Mouse (Mus musculus) limb, embryonic 10.5 days (tissue): ENCODE data around the gene Stk36. TPM values are rescaled to one million over a fixed set of nuclear protein-coding genes. Genes with fewer than 3 reads are reported as not detected.

Experiments
- DNase-seq: peaks from one replicate; pipeline ENCODE4 v3.0.0-alpha.2; 2017; ENCODE audit warnings: low spot score
- H3K27ac ChIP-seq: fragments of 300-500 bp; sonication (generic); 2 replicates; pipeline ENCODE4 v1.5.1; 2016; ENCODE audit warnings: mild to moderate bottlenecking
- H3K27me3 ChIP-seq: fragments of 300-500 bp; sonication (generic); 2 replicates; pipeline ENCODE4 v1.6.1; 2016; ENCODE audit warnings: low read depth, mild to moderate bottlenecking; ENCODE audit not compliant: poor library complexity, severe bottlenecking
- H3K36me3 ChIP-seq: fragments of 300-500 bp; sonication (generic); 2 replicates; pipeline ENCODE4 v1.6.1; 2016; ENCODE audit warnings: mild to moderate bottlenecking, moderate library complexity
- H3K4me1 ChIP-seq: fragments of 300-500 bp; sonication (generic); 2 replicates; pipeline ENCODE4 v1.6.1; 2016
- H3K4me3 ChIP-seq: fragments of 300-500 bp; sonication (generic); 2 replicates; pipeline ENCODE4 v1.5.1; 2016; ENCODE audit warnings: mild to moderate bottlenecking, moderate library complexity
- H3K9me3 ChIP-seq: fragments of 300-500 bp; sonication (generic); replicated peaks from 2 replicates; pipeline ENCODE4 v1.6.1; 2016; ENCODE audit warnings: mild to moderate bottlenecking
- WGBS: fragments of 180-500 bp; shearing (Covaris S2); methylation state at CpG from one replicate; pipeline ENCODE4 v1.1.7; 2016; 5-methylcytosine and 5-hydroxymethylcytosine counted together
- polyA plus RNA-seq: library from polyadenylated mRNA; unstranded; fragments of >200 nt; fragmentation: Nextera tagmentation; extraction: Ambion mirVana; gene quantifications from 2 replicates; pipeline ENCODE4 v1.2.1, GENCODE M21; 2016

The Stk36 gene
- polyA plus RNA-seq, 1 experiment from 2014 or later, result 11.8 TPM

DNA sequence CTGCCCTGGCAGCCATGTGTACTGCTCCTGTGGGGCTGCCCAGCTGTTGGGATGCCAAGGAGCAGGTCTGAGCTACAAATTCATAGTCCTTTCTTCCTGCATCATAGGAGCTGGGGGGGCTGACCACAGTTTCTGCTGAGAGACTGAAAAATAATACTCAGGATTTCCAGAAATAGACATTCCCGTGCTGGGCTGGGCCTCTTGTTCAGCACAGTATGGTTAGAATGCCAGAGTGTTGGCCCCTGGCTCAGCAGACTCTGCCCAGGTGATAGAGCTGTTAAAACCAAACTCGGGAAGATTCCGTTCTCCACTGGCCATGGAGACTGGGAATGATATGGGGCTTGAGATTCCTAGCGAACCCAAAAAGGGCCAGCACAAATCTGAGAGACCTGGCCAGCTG is 24.8 kb downstream of the Stk36 start:
- 90% methylated on average over 4 of the region's 4 CpGs for WGBS
- no peaks in the 10 kb centered on the region for H3K9me3 ChIP-seq
- H3K36me3 ChIP-seq, result peaks cover 26% of the 10 kb centered on the region
- H3K27me3 ChIP-seq, result no peaks in the 10 kb centered on the region
- H3K4me3 ChIP-seq, result no peak overlapping the region
- no peak overlapping the region for H3K27ac ChIP-seq
- peaks cover 7% of the 10 kb centered on the region for H3K4me1 ChIP-seq
- DNase-seq, result no peak

GRCm38 (mm10) chr1:74628001-74628400 is 26.8 kb downstream of the Stk36 start:
- no peak overlapping the region for H3K4me3 ChIP-seq
- H3K36me3 ChIP-seq, result peaks cover 26% of the 10 kb centered on the region
- no peaks in the 10 kb centered on the region for H3K27me3 ChIP-seq
- no peak overlapping the region for H3K27ac ChIP-seq
- no peak for DNase-seq
- H3K4me1 ChIP-seq, result peaks cover 7% of the 10 kb centered on the region
- H3K9me3 ChIP-seq, result no peaks in the 10 kb centered on the region
- WGBS, result 37% methylated on average over 7 of the region's 7 CpGs

DNA sequence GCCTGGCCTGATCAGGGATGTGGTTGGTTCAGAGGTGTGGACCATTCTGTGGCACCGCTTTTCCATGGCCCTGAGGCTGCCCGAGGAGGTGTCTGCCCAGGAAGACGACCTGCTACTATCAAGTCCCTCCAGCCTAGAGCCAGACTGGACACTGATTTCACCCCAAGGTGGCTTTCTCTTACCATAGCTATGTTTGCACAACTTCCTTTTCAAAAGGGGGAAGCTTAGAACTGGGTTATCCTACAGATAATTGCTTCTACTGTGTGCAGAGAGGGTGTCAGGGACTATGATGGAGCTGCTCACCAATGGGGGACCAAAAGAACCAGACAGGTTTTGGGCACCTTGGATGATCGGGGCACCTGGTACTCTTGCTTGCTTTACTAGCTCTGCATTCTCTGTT is 31.5 kb downstream of the Stk36 start:
- Histone ChIP-seq H3K4me1 (peaks cover 7% of the 10 kb centered on the region), H3K27ac (no peak overlapping the region), H3K27me3 (no peaks in the 10 kb centered on the region), H3K9me3 (no peaks in the 10 kb centered on the region), H3K36me3 (peaks cover 16% of the 10 kb centered on the region), H3K4me3 (no peak overlapping the region)
- DNase-seq, result no peak
- WGBS, result 88% methylated on average over 4 of the region's 4 CpGs

DNA sequence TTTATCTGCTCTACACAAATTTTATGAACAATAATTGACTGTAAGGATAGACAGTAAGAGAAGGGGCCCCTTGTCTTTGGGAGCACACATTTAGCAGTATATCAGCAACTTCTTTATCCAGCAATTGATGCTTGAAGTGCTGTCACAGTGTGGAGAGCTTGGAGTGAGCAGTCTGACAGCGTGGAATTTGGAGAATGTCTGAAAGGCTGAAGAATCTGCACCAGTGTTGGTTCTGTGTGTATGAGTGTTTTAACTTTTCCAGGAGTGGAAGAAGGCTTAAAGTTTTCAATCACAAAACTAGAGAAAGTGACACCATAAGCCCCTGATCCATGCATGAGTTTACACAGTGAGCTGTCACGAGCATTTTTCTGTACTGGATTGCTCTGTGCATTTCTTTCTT is 42.3 kb downstream of the Stk36 start:
- Histone ChIP-seq H3K4me1 (no peaks in the 10 kb centered on the region; the same call in 1 of the 2 replicates), H3K36me3 (no peaks in the 10 kb centered on the region), H3K27ac (no peak overlapping the region), H3K4me3 (no peak overlapping the region), H3K9me3 (no peaks in the 10 kb centered on the region), H3K27me3 (no peaks in the 10 kb centered on the region)
- WGBS, result 90% methylated on average over 2 of the region's 2 CpGs
- no peak for DNase-seq

DNA sequence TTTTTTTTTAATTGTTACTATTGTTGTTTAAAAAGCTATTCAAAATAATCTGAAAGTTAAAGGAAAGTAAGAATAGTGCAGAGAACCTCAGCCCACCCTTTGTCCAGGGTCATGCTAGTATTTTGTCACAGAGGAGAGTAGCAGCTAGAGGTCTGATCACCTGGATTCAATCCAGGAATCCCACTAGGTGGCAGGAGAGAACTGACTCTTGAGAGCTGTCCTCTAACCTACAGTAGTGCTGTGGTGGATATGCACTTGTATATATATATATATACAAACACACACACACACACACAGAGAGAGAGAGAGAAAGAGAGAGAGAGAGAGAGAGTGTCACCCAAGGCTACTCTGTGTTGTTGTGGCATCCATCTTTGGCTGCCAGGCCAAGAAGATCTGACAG is 42.7 kb downstream of the Stk36 start:
- no peak for DNase-seq

GRCm38 (mm10) chr1:74661448-74662195 is 60.4 kb downstream of the Stk36 start, which contains the start of gene Ttll4:
Gene Ttll4, plus strand, starts transcription at chr1:74661745.
- peak; percentile 97 for DNase-seq

More for the DNA sequence above, 42.7 kb downstream of the Stk36 start:
- Histone ChIP-seq H3K27me3 (no peaks in the 10 kb centered on the region), H3K36me3 (no peaks in the 10 kb centered on the region), H3K4me1 (no peaks in the 10 kb centered on the region; the same call in 1 of the 2 replicates), H3K27ac (no peak overlapping the region), H3K4me3 (no peak overlapping the region), H3K9me3 (no peaks in the 10 kb centered on the region)

DNA sequence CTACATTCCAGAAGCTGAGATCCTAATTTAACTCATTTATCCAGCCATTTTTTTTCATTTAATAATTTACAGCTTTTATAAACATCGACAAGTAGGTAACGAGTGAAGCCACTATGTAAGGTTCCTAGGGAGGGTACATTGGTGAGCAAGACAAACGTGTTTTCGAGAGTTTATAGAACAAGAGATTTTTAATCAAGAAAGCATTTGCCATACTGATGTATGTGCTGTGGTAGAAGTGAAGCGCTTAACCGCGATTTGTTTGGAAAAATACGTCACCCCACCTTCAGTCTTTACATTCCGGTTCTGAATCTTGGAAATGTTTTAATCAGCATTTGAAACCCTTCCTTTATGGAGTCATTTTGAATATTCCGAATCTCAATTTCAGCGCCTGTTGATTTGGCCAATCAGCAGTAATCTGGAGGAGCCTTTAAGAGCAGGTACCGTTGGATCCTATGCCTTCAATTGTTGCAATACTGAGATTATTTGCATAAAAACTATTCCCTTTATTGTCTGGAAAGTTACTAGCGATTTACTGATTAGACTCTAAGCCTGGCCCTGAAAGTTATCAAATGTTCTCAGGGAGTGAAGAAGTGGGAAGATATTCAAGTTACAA is 61.1 kb downstream of the Stk36 start:
- DNase-seq, result no peak
- Histone ChIP-seq H3K4me1 (peaks cover 9% of the 10 kb centered on the region), H3K36me3 (peaks cover 40% of the 10 kb centered on the region), H3K9me3 (no peaks in the 10 kb centered on the region), H3K4me3 (peak overlapping the region; percentile 89), H3K27me3 (no peaks in the 10 kb centered on the region), H3K27ac (peak overlapping the region; percentile 96)
- whole genome bisulfite sequencing, result 6% methylated on average over 13 of the region's 13 CpGs

More at GRCm38 (mm10) chr1:74661448-74662195, 60.4 kb downstream of the Stk36 start, which contains the start of gene Ttll4:
- Histone ChIP-seq H3K36me3 (peaks cover 33% of the 10 kb centered on the region), H3K4me3 (peak within 1 kb of the TSS; percentile 89), H3K9me3 (no peaks in the 10 kb centered on the region), H3K4me1 (peaks cover 7% of the 10 kb centered on the region), H3K27ac (peak within 1 kb of the TSS; percentile 96), H3K27me3 (no peaks in the 10 kb centered on the region)
- WGBS, result 1% methylated on average over 66 of the region's 66 CpGs

DNA sequence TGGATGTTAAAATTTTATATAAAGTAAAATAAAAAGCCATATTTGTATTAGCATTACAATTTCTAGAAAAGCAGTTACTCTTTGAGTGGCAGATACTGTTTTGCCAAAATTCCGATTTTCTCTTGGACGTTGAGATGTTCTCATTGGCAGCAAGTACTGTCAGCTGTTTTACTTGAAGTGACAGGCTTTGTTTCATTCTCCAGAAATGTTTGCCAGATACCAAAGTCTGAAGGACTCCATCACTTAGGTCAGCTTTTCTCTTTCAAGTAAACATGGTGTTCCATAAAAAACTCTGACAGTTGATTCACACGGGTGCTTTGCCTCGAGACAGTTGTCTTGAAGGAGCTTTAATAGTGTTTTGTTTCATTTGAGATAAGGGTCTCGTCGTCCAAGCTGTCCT is 63.9 kb downstream of the Stk36 start:
- Histone ChIP-seq H3K4me1 (peaks cover 11% of the 10 kb centered on the region), H3K27ac (no peak overlapping the region), H3K27me3 (no peaks in the 10 kb centered on the region), H3K9me3 (no peaks in the 10 kb centered on the region), H3K36me3 (peaks cover 67% of the 10 kb centered on the region), H3K4me3 (no peak overlapping the region)
- no peak for DNase-seq
- 70% methylated on average over 6 of the region's 6 CpGs for WGBS

DNA sequence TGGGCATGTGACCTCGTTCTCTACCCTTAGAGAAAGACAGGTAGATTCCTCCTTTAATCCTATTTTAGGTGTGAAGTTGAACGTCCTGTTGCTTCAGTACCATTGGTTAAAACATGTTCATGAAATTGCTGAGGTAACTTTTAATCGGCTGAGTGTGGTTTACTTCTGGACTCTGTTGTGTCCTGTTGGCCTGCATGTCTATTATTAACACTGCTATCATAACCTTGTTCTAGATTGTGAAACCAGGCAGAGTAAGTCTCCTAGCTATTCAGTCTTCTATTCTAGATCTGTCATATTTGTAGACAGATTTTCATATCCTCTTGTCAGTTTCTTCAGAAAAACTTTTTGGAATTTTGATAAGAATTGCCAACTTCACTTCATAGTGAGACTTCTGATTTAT is 67.1 kb downstream of the Stk36 start:
- no peak overlapping the region for H3K27ac ChIP-seq
- peaks cover 95% of the 10 kb centered on the region for H3K36me3 ChIP-seq
- peaks cover 4% of the 10 kb centered on the region; the same call in 1 of the 2 replicates for H3K4me1 ChIP-seq
- no peak for DNase-seq
- no peaks in the 10 kb centered on the region for H3K9me3 ChIP-seq
- no peak overlapping the region for H3K4me3 ChIP-seq
- H3K27me3 ChIP-seq, result no peaks in the 10 kb centered on the region
- 94% methylated on average over 3 of the region's 3 CpGs for WGBS

GRCm38 (mm10) chr1:74672731-74673130 is 71.5 kb downstream of the Stk36 start:
- no peak for DNase-seq
- no peak overlapping the region for H3K27ac ChIP-seq
- no peak overlapping the region for H3K4me3 ChIP-seq
- no peaks in the 10 kb centered on the region for H3K4me1 ChIP-seq
- H3K27me3 ChIP-seq, result no peaks in the 10 kb centered on the region
- peaks cover 93% of the 10 kb centered on the region for H3K36me3 ChIP-seq
- 85% methylated on average over 7 of the region's 7 CpGs for whole genome bisulfite sequencing
- H3K9me3 ChIP-seq, result no peaks in the 10 kb centered on the region

GRCm38 (mm10) chr1:74676863-74677262 is 75.6 kb downstream of the Stk36 start:
- Histone ChIP-seq H3K9me3 (no peaks in the 10 kb centered on the region), H3K27ac (no peak overlapping the region), H3K27me3 (no peaks in the 10 kb centered on the region), H3K4me3 (no peak overlapping the region), H3K4me1 (no peaks in the 10 kb centered on the region), H3K36me3 (peaks cover 92% of the 10 kb centered on the region)
- no peak for DNase-seq
- 87% methylated on average over 3 of the region's 3 CpGs for WGBS

DNA sequence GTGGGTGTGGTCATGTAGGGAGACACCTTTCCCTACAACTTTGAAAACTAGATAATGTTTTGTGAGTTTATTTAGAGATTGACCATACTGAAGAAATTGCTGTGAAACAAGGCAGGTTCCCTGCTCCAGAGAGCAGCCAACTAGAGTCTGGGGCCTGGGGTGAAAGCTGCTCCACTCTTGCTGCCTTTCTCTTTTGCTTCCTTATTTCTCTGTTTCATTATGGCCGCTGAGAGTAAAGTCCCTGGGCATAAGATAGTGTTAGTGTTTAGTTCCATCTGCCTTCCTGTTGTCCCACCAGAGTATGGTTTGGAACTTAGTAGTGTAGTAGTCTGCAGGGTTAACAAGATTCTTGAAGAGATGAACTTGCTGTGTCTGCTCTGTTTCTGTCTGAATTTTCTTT is 76.6 kb downstream of the Stk36 start:
- no peak overlapping the region for H3K4me3 ChIP-seq
- H3K4me1 ChIP-seq, result no peaks in the 10 kb centered on the region
- no peaks in the 10 kb centered on the region for H3K27me3 ChIP-seq
- no peaks in the 10 kb centered on the region for H3K9me3 ChIP-seq
- WGBS, result 69% methylated on average over 1 of the region's 1 CpGs
- DNase-seq, result no peak
- no peak overlapping the region for H3K27ac ChIP-seq
- peaks cover 92% of the 10 kb centered on the region for H3K36me3 ChIP-seq
